Mouse (Mus musculus) heart, postnatal 0 days (tissue): Measurements from ENCODE around the gene Olfr732. TPM values are rescaled to one million over a fixed set of nuclear protein-coding genes. Genes with fewer than 3 reads are reported as not detected.

Experiments
- ATAC-seq: fragments of 200-750 bp; cut with Nextera tagmentation; 2 replicates; pipeline ENCODE4 v1.8.0; 2017; ENCODE audit warnings: low read depth, moderate number of reproducible peaks, moderate library complexity; ENCODE audit not compliant: insufficient read depth
- DNase-seq: peaks from one replicate; pipeline ENCODE4 v3.0.0-alpha.2; 2016; ENCODE audit warnings: low spot score
- H3K27ac ChIP-seq: fragments of 300-500 bp; sonication (generic); 2 replicates; pipeline ENCODE4 v1.5.1; 2014; ENCODE audit warnings: low read depth, mild to moderate bottlenecking
- H3K27me3 ChIP-seq: fragments of 300-500 bp; sonication (generic); 2 replicates; pipeline ENCODE4 v1.6.1; 2014; ENCODE audit warnings: low read length, mixed read lengths; ENCODE audit not compliant: control insufficient read depth, insufficient read depth
- H3K36me3 ChIP-seq: fragments of 300-500 bp; sonication (generic); replicated peaks from 2 replicates; pipeline ENCODE4 v1.6.1; 2014; ENCODE audit warnings: low read length, mixed read lengths; ENCODE audit not compliant: control insufficient read depth, insufficient read depth
- H3K4me1 ChIP-seq: fragments of 300-500 bp; sonication (generic); 2 replicates; pipeline ENCODE4 v1.6.1; 2014; ENCODE audit warnings: antibody characterized with exemption; ENCODE audit not compliant: control insufficient read depth, insufficient read depth
- H3K4me2 ChIP-seq: fragments of 300-500 bp; sonication (generic); 2 replicates; pipeline ENCODE4 v1.6.1; 2014; ENCODE audit warnings: low read depth, mild to moderate bottlenecking, low read length, moderate library complexity
- H3K4me3 ChIP-seq: fragments of 300-500 bp; sonication (generic); 2 replicates; pipeline ENCODE4 v1.5.1; 2014; ENCODE audit warnings: low read depth, low read length
- H3K9ac ChIP-seq: fragments of 300-500 bp; sonication (generic); replicated peaks from 2 replicates; pipeline ENCODE4 v1.6.1; 2014; ENCODE audit warnings: low read depth, low read length, mixed read lengths
- H3K9me3 ChIP-seq: fragments of 300-500 bp; sonication (generic); replicated peaks from 2 replicates; pipeline ENCODE4 v1.6.1; 2016; ENCODE audit warnings: low read length; ENCODE audit not compliant: control insufficient read depth
- CTCF ChIP-seq: IDR thresholded peaks from 2 replicates; pipeline ENCODE4 v1.5.1; 2016; ENCODE audit warnings: antibody characterized with exemption, control low read depth, low read depth
- EP300 ChIP-seq: IDR thresholded peaks from 2 replicates; pipeline ENCODE4 v1.6.1; 2016; ENCODE audit warnings: antibody characterized with exemption, low read depth
- WGBS: fragments of 180-500 bp; shearing (Covaris S2); extraction: QIAGEN DNeasy Blood & Tissue Kit; methylation state at CpG from one replicate; pipeline ENCODE4 v1.1.7; 2014; 5-methylcytosine and 5-hydroxymethylcytosine counted together
- polyA plus RNA-seq: library from polyadenylated mRNA; unstranded; fragments of >200 nt; fragmentation: Nextera tagmentation; extraction: Ambion mirVana; gene quantifications from 2 replicates; pipeline ENCODE4 v1.2.1, GENCODE M21; 2015
- total RNA-seq: library from RNA; depleted of rRNA; stranded (reverse); fragments of >200 nt; gene quantifications from 2 replicates; pipeline ENCODE4 v1.2.3, GENCODE M21; 2014; ENCODE audit warnings: low replicate concordance; rRNA removed

Olfr732 gene
- total RNA-seq (not detected in 2 replicates), polyA plus RNA-seq (not detected in 2 replicates)

- Histone ChIP-seq H3K27ac (no peak within 1 kb of the TSS), H3K4me1 (no peaks in the 10 kb centered on the region), H3K9me3 (no peaks in the 10 kb centered on the region), H3K36me3 (no peaks in the 10 kb centered on the region), H3K27me3 (no peaks in the 10 kb centered on the region), H3K4me2 (no peak within 1 kb of the TSS), H3K9ac (no peak within 1 kb of the TSS), H3K4me3 (no peak within 1 kb of the TSS)
- no peak for DNase-seq
- 92% methylated on average over 1 of the region's 1 CpGs for WGBS
- no peak for ATAC-seq
- TF ChIP-seq CTCF (no peak), EP300 (no peak)
Measured at GRCm38 (mm10) chr14:50284106-50284505, at the start of gene Olfr732. Olfr732 (minus strand) TSS chr14:50284206.

GRCm38 (mm10) chr14:50326661-50327060 lies 42.7 kb upstream of the Olfr732 start, which contains the start of gene Olfr734:
Olfr734 (minus strand) TSS chr14:50326761.
- Histone ChIP-seq H3K36me3 (no peaks in the 10 kb centered on the region), H3K4me1 (no peaks in the 10 kb centered on the region), H3K4me2 (no peak within 1 kb of the TSS), H3K4me3 (no peak within 1 kb of the TSS), H3K27me3 (no peaks in the 10 kb centered on the region), H3K27ac (no peak within 1 kb of the TSS), H3K9ac (no peak within 1 kb of the TSS), H3K9me3 (no peaks in the 10 kb centered on the region)
- ATAC-seq, result no peak
- TF ChIP-seq CTCF, result no peak
- no peak for TF ChIP-seq EP300
- 44% methylated on average over 1 of the region's 1 CpGs for WGBS
- no peak for DNase-seq

- no peaks in the 10 kb centered on the region for H3K9me3 ChIP-seq
- no peak for TF ChIP-seq EP300
- TF ChIP-seq CTCF, result no peak
- H3K36me3 ChIP-seq, result no peaks in the 10 kb centered on the region
- no peaks in the 10 kb centered on the region for H3K4me1 ChIP-seq
- H3K4me2 ChIP-seq, result no peak within 1 kb of the TSS
- H3K9ac ChIP-seq, result no peak within 1 kb of the TSS
- DNase-seq (no peak), ATAC-seq (no peak)
- no peak within 1 kb of the TSS for H3K4me3 ChIP-seq
- H3K27ac ChIP-seq, result no peak within 1 kb of the TSS
- no peaks in the 10 kb centered on the region for H3K27me3 ChIP-seq
Measured at GRCm38 (mm10) chr14:50301422-50301821, 17.4 kb upstream of the Olfr732 start, which contains the start of gene Olfr733. Olfr733 (minus strand) TSS chr14:50301522.

GRCm38 (mm10) chr14:50241766-50242165 lies 42.2 kb downstream of the Olfr732 start, which contains the start of gene Olfr731:
Olfr731 (minus strand) TSS chr14:50241866.
- Histone ChIP-seq H3K36me3 (no peaks in the 10 kb centered on the region), H3K9ac (no peak within 1 kb of the TSS), H3K4me2 (no peak within 1 kb of the TSS), H3K27ac (no peak within 1 kb of the TSS), H3K4me3 (no peak within 1 kb of the TSS), H3K9me3 (no peaks in the 10 kb centered on the region), H3K27me3 (no peaks in the 10 kb centered on the region), H3K4me1 (no peaks in the 10 kb centered on the region)
- TF ChIP-seq CTCF (no peak), EP300 (no peak)
- 64% methylated on average over 4 of the region's 4 CpGs for WGBS
- ATAC-seq, result no peak
- no peak for DNase-seq

Other genes with a start within 250 kb of the Olfr732 start
- gene Olfr725, start 243.8 kb downstream of the Olfr732 start, total RNA-seq, result not detected in 2 replicates
- not detected in 2 replicates for gene Olfr725, start 243.8 kb downstream of the Olfr732 start, polyA plus RNA-seq
- not detected in 2 replicates for gene Olfr726, start 193.3 kb downstream of the Olfr732 start, total RNA-seq
- not detected in 2 replicates for gene Olfr726, start 193.3 kb downstream of the Olfr732 start, polyA plus RNA-seq
- gene Olfr727, start 161.0 kb downstream of the Olfr732 start, total RNA-seq, result not detected in 2 replicates
- not detected in 2 replicates for gene Olfr727, start 161.0 kb downstream of the Olfr732 start, polyA plus RNA-seq
- gene Olfr728, start 141.5 kb downstream of the Olfr732 start, total RNA-seq, result not detected in 2 replicates
- not detected in 2 replicates for gene Olfr728, start 141.5 kb downstream of the Olfr732 start, polyA plus RNA-seq
- gene Olfr729, start 131.3 kb downstream of the Olfr732 start, total RNA-seq, result not detected in 2 replicates
- not detected in 2 replicates for gene Olfr729, start 131.3 kb downstream of the Olfr732 start, polyA plus RNA-seq
- not detected in 2 replicates for gene Olfr730, start 96.0 kb downstream of the Olfr732 start, total RNA-seq
- gene Olfr730, start 96.0 kb downstream of the Olfr732 start, polyA plus RNA-seq, result not detected in 2 replicates
- not detected in 2 replicates for gene Olfr731, start 42.3 kb downstream of the Olfr732 start, total RNA-seq
- not detected in 2 replicates for gene Olfr731, start 42.3 kb downstream of the Olfr732 start, polyA plus RNA-seq
- gene Olfr733, start 17.3 kb upstream of the Olfr732 start, total RNA-seq, result not detected in 2 replicates
- gene Olfr733, start 17.3 kb upstream of the Olfr732 start, polyA plus RNA-seq, result not detected in 2 replicates
- gene Olfr734, start 42.6 kb upstream of the Olfr732 start, total RNA-seq, result not detected in 2 replicates
- not detected in 2 replicates for gene Olfr734, start 42.6 kb upstream of the Olfr732 start, polyA plus RNA-seq
- gene Olfr735, start 64.7 kb upstream of the Olfr732 start, total RNA-seq, result not detected in 2 replicates
- not detected in 2 replicates for gene Olfr735, start 64.7 kb upstream of the Olfr732 start, polyA plus RNA-seq
- gene Tlr11, start 73.7 kb upstream of the Olfr732 start, total RNA-seq, result not detected in 2 replicates
- not detected in 2 replicates for gene Tlr11, start 73.7 kb upstream of the Olfr732 start, polyA plus RNA-seq
- gene Olfr736, start 97.0 kb upstream of the Olfr732 start, total RNA-seq, result not detected in 2 replicates
- gene Olfr736, start 97.0 kb upstream of the Olfr732 start, polyA plus RNA-seq, result not detected in 2 replicates
- not detected in 2 replicates for gene Olfr738, start 123.4 kb upstream of the Olfr732 start, total RNA-seq
- not detected in 2 replicates for gene Olfr738, start 123.4 kb upstream of the Olfr732 start, polyA plus RNA-seq
- gene Olfr739, start 134.4 kb upstream of the Olfr732 start, total RNA-seq, result not detected in 2 replicates
- not detected in 2 replicates for gene Olfr739, start 134.4 kb upstream of the Olfr732 start, polyA plus RNA-seq
- gene Olfr740, start 161.3 kb upstream of the Olfr732 start, total RNA-seq, result not detected in 2 replicates
- gene Olfr740, start 161.3 kb upstream of the Olfr732 start, polyA plus RNA-seq, result not detected in 2 replicates
- gene Olfr741, start 188.5 kb upstream of the Olfr732 start, total RNA-seq, result not detected in 2 replicates
- gene Olfr741, start 188.5 kb upstream of the Olfr732 start, polyA plus RNA-seq, result not detected in 2 replicates
- gene Olfr742, start 219.4 kb upstream of the Olfr732 start, total RNA-seq, result not detected in 2 replicates
- not detected in 2 replicates for gene Olfr742, start 219.4 kb upstream of the Olfr732 start, polyA plus RNA-seq
- gene Olfr743, start 237.6 kb upstream of the Olfr732 start, total RNA-seq, result not detected in 2 replicates
- gene Olfr743, start 237.6 kb upstream of the Olfr732 start, polyA plus RNA-seq, result not detected in 2 replicates